Mouse (Mus musculus): ENCODE data around the gene Cish. TPM values are rescaled to one million over a fixed set of nuclear protein-coding genes. Genes with fewer than 3 reads are reported as not detected.
A peak's percentile ranks its signal among the peaks of the same experiment; 100 is the strongest.
"Not testable (repeated sequence)": the region's sequence is repeated elsewhere in the genome, so short reads cannot be mapped to it uniquely, and the experiment has no call there.

Cish gene
- total RNA-seq, 2 experiments from 2014 or later: 5.8 to 9.4 TPM

DNA sequence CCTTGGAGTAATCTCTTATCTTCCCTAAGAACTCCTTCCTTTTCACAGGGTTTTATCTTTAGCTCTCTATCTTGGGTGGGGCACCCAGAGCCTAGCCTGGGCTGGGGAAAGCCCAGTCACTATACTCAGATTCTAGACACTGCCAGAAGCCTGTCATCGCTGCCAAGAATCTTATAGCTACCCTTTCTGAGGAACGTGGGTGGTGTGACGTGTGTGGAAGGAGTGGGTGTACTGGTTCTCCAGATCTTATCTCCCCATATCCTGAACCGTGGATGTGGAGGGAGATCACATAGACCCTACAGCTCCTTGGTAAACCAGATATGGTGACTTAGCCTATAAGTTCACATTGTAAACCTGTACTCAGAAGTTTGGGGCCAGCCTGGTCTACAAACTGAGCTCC lies 210 bp upstream of the Cish start:
- DNase-seq (ENCODE audit: low spot score in 2 of 2): peak in 1 of 2 experiments; percentile 85

DNA sequence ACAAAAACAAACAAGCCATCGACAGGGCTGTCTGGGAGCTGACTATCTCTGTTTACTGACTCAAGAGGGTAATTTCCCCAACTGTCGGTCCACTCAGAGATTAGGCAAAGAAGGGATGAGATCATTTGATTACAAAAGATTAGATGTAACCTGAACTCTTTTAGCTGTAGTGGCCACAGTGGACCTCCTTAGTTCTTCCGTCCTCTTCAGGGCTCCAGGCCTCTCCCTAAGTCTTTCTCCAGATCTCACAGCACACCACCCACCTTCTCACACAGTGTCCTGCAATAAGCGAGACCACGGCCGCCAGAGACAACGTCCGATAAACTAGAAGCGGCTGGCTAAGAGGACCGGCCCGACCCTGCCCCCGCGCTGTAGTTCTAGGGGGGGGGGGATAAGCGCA lies 215 bp downstream of the Cish start:
- no peak for DNase-seq (ENCODE audit: low spot score in 2 of 2)
- intact Hi-C loops (cut with DNase I): no loop called here

More for the DNA sequence above, 210 bp upstream of the Cish start:
- intact Hi-C loops (cut with DNase I): no loop called here

DNA sequence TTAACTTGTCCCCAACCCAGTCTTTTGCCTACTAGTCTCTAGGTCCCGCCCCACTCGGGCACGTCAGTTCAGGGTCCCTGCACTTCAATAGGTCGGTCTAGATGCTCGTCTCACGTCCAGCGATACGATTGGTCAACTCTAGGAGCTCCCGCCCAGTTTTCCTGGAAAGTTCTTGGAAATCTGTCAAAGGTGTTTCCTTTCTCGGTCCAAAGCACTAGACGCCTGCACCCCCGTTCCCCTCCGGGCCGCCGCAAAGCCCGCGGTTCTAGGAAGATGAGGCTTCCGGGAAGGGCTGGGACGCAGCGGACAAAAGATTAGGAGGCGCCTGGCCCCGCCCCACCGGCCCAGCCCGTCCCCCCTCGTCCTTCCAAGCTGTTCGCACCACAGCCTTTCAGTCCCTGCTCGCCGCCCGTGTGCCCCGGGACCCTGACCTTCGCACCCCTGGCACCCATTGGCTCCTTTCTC lies 707 bp downstream of the Cish start:
- DNase-seq (ENCODE audit: low spot score in 2 of 2): peak; percentile 92 to 96
- intact Hi-C loops (cut with DNase I): no loop called here

DNA sequence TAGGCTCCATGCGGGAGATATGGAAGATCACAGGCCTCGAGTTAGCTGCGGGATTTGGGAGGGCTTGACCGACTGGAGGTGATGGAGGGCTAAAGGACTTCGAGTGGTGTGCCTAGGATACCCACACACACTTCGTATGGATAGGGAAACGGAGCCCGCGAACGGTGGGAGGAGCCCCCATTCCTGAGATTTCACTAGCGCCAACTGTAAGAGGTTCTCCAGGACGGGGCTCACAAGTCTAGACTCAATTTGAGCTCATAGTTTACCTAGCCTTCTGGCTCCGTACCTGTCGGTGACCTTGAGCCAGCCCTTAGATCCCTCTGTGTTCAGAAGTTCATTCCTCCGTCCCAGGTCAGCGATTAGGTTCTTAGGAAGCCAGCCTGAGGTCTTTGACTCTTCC lies 1.2 kb downstream of the Cish start:
- DNase-seq (ENCODE audit: low spot score in 2 of 2): no peak
- intact Hi-C loops (cut with DNase I): no loop called here

DNA sequence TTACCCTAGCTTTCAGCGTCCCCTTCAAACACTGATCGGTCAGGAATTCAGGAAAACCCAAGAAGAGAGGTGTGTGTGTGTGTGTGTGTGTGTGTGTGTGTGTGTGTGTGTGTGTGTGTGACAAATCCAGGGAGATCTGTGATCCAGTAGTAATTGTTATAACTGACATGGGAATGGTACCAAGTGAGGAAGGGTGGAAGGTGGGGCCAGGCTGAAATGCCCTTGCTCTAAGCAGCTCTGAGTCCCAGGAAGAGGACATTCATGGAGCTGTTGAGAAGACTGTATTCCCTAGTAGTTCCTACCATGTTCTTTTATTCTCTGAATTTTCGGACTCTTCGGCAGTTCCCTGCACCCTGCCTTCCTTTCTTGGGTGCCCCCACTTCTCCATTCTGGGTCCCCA lies 1.8 kb downstream of the Cish start:
- no peak for DNase-seq (ENCODE audit: low spot score in 2 of 2)
- intact Hi-C loops (cut with DNase I): no loop called here

DNA sequence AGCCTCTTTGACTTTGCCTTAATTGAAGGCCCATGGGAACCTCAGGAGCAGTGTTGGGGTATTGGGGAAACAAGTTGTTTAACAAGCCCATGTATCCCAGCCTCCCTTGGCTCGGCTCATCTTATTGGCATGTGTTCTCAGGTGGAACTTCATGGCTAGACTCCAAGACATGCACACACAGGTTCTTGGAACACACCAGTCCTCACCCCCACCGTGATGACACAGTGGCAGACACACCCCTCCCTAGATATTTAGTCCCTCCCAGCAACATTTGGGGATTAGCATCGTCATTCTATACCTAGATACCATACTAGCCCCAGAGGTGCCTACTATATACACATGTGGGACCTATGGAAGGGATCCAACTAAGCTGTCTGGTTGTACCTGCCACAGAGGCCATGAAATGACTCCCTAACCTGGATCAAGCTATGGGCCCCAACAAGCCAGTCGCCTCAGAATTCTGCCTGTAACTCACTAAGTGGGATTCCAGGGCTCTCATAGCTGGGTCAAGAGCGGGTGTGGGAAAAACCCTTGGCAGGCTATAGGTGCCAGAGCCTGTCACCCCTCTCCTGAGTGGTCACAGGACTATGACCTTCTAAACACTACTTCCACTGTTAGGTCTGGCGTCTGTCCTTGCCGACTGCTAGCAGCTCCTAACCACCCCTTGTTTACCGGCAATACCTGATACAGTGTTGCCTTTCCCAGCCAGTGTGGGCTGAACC lies 2.4 kb downstream of the Cish start:
- intact Hi-C loops (cut with DNase I): no loop called here
- no peak for DNase-seq (ENCODE audit: low spot score in 2 of 2)

DNA sequence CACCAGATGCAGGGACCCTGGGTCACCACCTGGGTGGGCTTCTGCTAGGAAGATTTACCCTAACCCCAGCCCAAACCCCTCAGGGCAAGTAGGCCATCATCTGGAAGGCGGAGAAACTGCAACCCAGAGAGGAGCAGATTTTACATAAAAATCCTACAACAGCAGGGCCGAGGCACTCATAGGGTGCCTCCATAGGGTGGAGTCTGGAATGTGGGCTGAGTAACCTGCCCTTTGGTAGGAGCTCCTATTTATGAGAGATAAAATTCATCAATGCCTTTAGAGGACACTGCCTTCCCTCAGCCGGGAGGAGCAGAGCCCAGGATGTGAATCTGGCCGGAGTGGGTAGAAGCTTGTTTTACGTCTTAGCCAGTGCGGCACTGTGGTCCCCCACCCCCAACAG lies 3.0 kb downstream of the Cish start:
- DNase-seq (ENCODE audit: low spot score in 2 of 2): no peak
- intact Hi-C loops (cut with DNase I): no loop called here

DNA sequence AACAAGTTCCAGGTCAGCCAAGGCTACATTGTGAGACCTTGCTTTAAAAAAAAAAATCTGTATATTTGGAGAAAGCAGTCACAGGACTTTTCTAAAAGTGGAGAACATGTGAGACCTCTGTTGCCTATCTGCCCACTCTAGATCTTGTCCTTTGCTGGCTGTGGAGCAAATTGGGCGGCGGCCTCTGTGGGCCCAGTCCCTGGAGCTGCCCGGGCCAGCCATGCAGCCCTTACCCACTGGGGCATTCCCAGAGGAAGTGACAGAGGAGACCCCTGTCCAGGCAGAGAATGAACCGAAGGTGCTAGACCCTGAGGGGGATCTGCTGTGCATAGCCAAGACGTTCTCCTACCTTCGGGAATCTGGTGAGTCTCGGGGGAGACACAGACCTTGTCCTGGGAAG lies 4.0 kb downstream of the Cish start:
- intact Hi-C loops (cut with DNase I): no loop called here
- no peak for DNase-seq (ENCODE audit: low spot score in 2 of 2)

DNA sequence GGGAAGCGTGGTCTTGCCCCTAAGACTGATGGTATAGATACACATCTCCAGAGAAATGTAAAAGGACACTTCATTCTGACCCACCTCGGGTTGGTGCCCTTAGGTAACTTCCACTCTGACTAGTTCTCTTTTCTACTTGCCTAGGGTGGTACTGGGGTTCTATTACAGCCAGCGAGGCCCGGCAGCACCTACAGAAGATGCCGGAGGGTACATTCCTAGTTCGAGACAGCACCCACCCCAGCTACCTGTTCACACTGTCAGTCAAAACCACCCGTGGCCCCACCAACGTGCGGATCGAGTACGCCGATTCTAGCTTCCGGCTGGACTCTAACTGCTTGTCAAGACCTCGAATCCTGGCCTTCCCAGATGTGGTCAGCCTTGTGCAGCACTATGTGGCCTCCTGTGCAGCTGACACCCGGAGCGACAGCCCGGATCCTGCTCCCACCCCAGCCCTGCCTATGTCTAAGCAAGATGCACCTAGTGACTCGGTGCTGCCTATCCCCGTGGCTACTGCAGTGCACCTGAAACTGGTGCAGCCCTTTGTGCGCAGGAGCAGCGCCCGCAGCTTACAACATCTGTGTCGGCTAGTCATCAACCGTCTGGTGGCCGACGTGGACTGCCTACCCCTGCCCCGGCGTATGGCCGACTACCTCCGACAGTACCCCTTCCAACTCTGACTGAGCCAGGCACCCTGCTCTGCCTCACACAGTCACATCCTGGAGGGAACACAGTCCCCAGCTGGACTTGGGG lies 4.6 kb downstream of the Cish start:
- DNase-seq (ENCODE audit: low spot score in 2 of 2): no peak
- intact Hi-C loops (cut with DNase I): no loop called here

DNA sequence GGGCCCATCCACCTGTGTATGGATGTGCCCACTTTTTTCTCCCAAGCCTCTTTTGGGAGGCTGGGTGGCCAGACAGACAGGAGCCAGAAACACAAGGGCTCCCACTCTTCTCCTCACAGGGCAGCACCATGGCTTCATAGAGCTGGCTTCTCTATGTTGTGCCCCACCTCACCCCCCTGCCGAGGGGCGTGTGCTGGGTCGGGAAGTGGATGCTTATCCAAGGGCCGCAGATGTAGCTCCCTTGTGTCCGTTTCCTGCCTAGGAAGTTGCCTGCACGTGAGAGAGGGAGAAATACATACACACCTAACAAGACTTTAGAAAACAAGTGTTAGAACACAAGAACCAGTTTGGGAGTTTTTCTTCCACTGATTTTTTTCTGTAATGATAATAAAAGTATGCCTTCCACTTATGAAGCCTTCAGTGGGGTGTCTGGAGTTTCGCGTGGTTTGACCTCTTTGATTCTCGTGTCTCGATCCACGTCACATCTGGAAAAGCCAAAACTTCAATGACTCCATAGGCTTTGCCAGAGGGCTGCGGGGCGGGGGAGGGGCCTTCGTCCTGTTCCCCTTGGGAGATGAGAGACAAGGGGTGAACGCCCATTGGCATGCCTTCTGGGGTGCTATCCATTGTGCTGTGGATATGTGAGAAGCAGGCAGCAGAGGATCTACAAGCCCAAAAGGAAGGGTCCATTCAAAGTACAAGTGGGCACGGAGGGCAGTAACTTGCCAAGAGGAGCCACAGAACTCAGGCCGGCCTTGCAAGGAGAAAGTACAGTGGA lies 5.9 kb downstream of the Cish start:
- no peak for DNase-seq (ENCODE audit: low spot score in 2 of 2)
- intact Hi-C loops (cut with DNase I): no loop called here

DNA sequence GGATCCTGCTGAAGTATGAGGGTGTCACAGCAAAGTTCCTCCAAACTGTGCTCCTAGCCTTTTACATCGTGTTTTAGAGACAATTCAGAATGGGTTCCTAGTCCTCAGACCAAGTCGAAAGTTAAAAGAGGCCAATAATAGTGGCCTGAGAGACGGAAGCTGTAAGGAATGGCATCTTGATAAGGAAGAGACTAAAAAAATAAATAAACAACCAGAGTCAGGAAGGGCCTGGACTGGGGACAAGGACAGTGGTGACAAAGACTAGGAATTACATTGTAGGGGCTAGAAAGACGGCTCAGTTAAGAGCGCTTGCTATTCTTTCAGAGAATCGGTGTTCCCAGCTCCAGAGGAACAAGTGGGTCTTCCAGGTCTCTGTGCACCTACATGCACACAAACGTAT lies 6.8 kb downstream of the Cish start:
- intact Hi-C loops (cut with DNase I): no loop called here
- no peak for DNase-seq (ENCODE audit: low spot score in 2 of 2)

DNA sequence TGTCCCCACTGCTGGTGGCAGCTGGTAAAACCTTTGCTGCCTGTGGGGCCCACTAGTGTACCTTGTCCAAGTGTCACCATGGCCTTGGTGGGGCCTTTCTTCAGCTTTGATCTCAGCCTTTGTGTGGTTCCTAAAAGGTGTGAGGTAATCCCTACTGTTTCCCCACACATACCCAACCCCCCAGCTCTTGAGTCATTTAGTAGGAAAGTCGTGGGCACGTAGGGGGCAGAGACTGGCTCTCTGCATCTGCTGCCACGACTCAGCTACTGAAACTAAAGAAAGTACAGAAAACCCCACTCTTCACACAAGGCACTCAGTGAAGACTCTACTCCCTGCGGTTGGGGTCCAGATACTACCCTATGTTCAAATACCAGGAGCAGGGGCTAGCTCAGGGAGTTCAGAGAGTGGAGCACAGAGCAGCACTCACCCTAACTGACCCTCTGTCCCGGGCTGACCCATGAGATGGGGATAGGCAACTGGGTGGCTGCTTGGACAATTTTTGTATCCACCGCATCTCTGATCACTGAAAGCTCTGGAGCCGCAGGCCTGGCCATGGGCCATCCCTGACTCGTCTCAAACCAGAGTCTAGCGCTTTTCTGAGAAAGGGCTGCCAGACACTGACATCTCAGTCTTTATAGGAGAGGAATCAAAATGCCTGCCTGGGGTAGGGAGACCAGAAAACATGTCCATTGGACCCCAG lies 7.4 kb downstream of the Cish start:
- peak in 1 of 2 experiments; percentile 50 for DNase-seq (ENCODE audit: low spot score in 2 of 2)
- intact Hi-C loops (cut with DNase I): no loop called here

DNA sequence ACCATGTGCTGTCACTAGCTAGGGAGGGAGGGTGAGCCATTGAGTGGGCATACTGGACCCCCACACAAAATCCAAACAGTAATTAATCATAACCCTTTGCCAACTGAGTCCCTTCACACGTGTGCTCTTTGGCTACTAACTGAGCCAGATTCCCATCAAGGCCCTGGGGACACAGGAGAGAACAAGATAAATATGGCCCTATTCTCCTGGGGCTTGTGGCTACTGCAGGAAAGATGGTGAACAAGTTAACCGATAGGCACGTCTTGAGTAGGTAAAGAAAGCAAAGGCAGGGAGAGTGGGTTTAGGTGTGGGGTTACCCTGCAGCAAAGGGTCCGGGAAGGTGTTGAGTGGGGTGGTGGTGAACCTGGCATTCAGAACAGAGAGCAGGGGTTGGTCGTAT lies 8.1 kb downstream of the Cish start:
- intact Hi-C loops (cut with DNase I): no loop called here
- no peak for DNase-seq (ENCODE audit: low spot score in 2 of 2)

DNA sequence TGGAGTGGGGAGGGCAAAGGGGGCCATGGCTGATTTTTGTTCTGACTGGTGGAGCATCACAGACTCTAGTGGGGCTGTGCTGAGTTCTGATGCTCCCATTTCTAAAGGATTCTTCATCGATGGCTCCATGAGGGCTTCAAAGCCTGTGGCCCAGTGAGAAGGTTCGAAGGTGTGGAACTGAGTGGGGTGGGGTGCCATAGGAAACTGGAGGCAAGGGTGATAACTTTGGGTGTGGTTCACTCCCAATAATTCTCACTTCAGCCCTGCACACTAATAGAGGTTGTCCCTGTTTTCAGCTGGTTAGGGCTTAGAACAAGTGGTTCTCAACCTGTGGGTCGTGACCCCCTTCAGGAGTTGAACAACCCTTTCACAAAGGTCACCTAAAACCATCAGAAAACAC lies 8.6 kb downstream of the Cish start:
- intact Hi-C loops (cut with DNase I): no loop called here
- no peak for DNase-seq (ENCODE audit: low spot score in 2 of 2)

DNA sequence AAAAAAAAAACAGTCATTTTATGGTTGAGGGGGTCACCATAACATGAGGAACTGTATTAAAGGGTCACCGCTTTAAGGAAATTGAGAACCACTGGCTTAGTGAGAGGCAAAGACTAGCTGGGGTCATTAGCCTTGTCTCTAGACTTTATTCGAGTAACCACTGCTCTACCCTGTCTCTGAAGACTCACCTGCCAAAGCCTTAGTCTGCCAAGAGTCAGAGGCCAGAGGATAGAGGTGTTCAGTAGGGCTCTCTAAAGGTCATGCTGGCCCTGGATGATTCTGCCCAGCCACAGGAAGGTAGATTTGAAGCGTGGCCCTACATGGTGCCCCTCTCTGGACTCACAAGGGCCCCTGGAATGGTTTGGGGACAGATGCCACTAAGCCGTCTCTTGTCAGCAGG lies 9.2 kb downstream of the Cish start:
- DNase-seq (ENCODE audit: low spot score in 2 of 2): no peak
- intact Hi-C loops (cut with DNase I): no loop called here

DNA sequence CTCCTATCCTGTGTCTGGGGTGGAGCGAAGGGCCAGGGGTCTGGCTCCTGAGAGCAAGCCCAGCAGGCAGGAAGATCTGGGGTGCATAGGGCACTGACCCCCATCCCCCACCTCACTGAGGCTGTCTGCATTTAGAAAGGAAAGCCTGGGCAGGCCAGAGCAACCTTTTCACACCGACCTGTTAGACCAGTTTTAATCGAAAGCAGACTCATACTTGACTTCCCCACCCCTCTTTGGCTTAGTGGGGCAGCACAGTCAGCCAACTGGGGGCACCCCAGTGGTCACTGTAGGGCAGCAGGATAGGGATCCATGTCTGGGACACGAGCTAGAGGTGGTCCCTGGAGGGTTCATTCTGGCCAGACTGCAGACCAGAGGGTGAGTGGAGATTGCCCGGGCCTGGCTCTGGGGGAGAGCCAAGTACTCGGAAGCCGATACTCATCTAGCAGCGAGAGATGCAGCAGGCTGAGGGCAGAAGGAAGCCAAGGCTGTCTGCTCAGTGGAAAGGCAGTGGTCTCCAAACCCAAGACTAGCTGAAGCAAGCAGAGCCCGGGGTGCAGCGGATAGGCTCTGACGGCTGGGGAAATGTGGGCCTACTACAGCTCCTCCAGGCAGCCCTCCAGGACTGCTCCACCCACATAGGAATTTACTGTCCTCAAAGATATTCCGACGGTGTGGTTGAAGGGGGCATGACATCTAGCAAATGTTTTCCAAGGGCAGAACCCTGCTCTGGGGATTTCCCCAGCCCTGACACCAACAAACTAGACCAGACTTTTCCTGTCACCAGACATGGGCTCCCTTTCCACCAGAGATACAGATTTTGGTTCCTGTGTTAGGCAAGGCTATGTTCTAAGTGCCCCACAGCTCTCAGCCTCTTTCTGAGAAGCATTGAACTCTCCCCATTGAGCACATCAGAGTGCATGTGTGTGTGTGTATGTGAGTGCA lies 10.0 kb downstream of the Cish start:
- intact Hi-C loops (cut with DNase I): no loop called here
- no peak for DNase-seq (ENCODE audit: low spot score in 2 of 2)

DNA sequence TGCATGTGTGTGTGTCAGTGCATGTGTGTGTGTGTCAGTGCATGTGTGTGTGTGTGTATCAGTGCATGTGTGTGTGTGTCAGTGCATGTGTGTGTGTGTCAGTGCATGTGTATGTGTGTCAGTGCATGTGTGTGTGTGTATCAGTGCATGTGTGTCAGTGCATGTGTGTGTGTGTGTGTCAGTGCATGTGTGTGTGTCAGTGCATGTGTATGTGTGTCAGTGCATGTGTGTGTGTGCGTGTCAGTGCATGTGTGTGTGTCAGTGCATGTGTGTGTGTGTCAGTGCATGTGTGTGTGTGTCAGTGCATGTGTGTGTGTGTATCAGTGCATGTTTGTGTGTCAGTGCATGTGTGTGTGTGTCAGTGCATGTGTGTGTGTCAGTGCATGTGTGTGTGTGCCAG lies 10.8 kb downstream of the Cish start:
- DNase-seq (ENCODE audit: low spot score in 2 of 2); intact Hi-C loops (cut with DNase I): not testable (repeated sequence)

DNA sequence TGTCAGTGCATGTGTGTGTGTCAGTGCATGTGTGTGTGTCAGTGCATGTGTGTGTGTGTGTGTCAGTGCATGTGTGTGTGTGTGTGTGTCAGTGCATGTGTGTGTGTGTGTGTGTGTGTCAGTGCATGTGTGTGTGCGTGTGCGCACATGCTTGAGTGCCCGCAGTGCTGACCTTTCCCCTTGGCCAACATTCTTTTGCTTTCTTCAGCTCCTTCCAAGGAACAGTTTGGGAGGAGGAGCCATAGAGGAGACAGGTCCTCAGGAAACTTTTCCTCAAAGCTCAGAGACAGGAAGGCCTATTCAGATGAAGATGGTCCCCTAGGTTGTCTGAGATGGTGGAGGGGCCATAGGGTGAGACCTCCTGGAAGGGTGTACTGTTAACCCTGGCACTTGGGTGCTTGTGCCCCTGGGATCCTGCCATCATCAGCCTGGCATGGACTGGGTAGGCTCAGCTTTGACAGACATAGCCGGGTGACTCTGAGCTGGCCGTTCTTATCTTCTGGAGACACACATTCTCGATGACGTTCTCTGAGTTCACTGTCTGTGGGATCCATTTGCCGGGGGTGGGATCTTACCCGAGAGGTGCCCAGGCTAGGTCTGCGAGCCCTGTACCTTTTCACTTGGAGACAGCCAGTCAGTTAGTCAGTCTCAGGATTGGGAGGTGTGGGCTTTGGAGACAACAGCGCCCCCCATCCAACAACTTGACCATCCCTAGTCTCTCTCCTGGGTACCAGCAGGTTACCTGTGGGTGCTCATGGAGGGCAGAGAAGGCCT lies 11.5 kb downstream of the Cish start:
- intact Hi-C loops (cut with DNase I): no loop called here
- no peak for DNase-seq (ENCODE audit: low spot score in 2 of 2)

All from left cerebral cortex, postnatal 25 days (tissue).